Mouse (Mus musculus): Measurements from ENCODE around the gene Crispld2. TPM values are rescaled to one million over a fixed set of nuclear protein-coding genes. Genes with fewer than 3 reads are reported as not detected.
A peak's percentile ranks its signal among the peaks of the same experiment; 100 is the strongest.

Gene Crispld2
- polyA plus RNA-seq, 1 experiment from 2014 or later: 4.1 TPM

GRCm38 (mm10) chr8:120046258-120047020, 54.2 kb downstream of the Crispld2 start:
- H3K27ac ChIP-seq (ENCODE audit: poor library complexity, severe bottlenecking): peak overlapping the region; percentile 45; the same call in 1 of the 2 replicates
- H3K4me3 ChIP-seq: no peak overlapping the region
- peak; percentile 43; the same call in 1 of the 2 replicates for ATAC-seq (ENCODE audit: insufficient number of reproducible peaks, low FRiP score)
- peaks cover 2% of the 10 kb centered on the region for H3K9me3 ChIP-seq (replicated peaks)
- H3K9ac ChIP-seq: no peak overlapping the region
- no peak overlapping the region for H3K4me2 ChIP-seq
- H3K36me3 ChIP-seq: no peaks in the 10 kb centered on the region
- peaks cover 31% of the 10 kb centered on the region for H3K4me1 ChIP-seq (replicated peaks)
- H3K27me3 ChIP-seq (replicated peaks): peaks cover 37% of the 10 kb centered on the region; the same call in 1 of the 2 replicates
- 43% methylated on average over 14 of the region's 14 CpGs for WGBS

GRCm38 (mm10) chr8:120049949-120050348, 57.7 kb downstream of the Crispld2 start:
- Histone ChIP-seq H3K9ac (no peak overlapping the region), H3K4me1 (replicated peaks) (peaks cover 29% of the 10 kb centered on the region), H3K36me3 (no peaks in the 10 kb centered on the region), H3K27me3 (replicated peaks) (peaks cover 13% of the 10 kb centered on the region; the same call in 1 of the 2 replicates), H3K4me2 (no peak overlapping the region), H3K27ac (ENCODE audit: poor library complexity, severe bottlenecking) (no peak overlapping the region), H3K4me3 (no peak overlapping the region), H3K9me3 (replicated peaks) (no peaks in the 10 kb centered on the region; the same call in 1 of the 2 replicates)
- 81% methylated on average over 13 of the region's 13 CpGs for WGBS
- no peak for ATAC-seq (ENCODE audit: insufficient number of reproducible peaks, low FRiP score)

- no peaks in the 10 kb centered on the region for H3K36me3 ChIP-seq
- H3K27ac ChIP-seq (ENCODE audit: poor library complexity, severe bottlenecking): no peak overlapping the region
- 72% methylated on average over 10 of the region's 10 CpGs for WGBS
- H3K9me3 ChIP-seq (replicated peaks): no peaks in the 10 kb centered on the region; the same call in 1 of the 2 replicates
- H3K9ac ChIP-seq: no peak overlapping the region
- peaks cover 9% of the 10 kb centered on the region; the same call in 1 of the 2 replicates for H3K27me3 ChIP-seq (replicated peaks)
- H3K4me3 ChIP-seq: no peak overlapping the region
- no peak overlapping the region for H3K4me2 ChIP-seq
- H3K4me1 ChIP-seq (replicated peaks): peaks cover 29% of the 10 kb centered on the region
- ATAC-seq (ENCODE audit: insufficient number of reproducible peaks, low FRiP score): no peak
These were observed 58.1 kb downstream of the Crispld2 start for GRCm38 (mm10) chr8:120050376-120050775.

GRCm38 (mm10) chr8:120051006-120051405, 58.8 kb downstream of the Crispld2 start:
- no peak for ATAC-seq (ENCODE audit: insufficient number of reproducible peaks, low FRiP score)
- H3K27ac ChIP-seq (ENCODE audit: poor library complexity, severe bottlenecking): no peak overlapping the region

GRCm38 (mm10) chr8:120051908-120052307, 59.7 kb downstream of the Crispld2 start:
- ATAC-seq (ENCODE audit: insufficient number of reproducible peaks, low FRiP score): no peak
- 83% methylated on average over 4 of the region's 4 CpGs for WGBS
- peaks cover 9% of the 10 kb centered on the region; the same call in 1 of the 2 replicates for H3K27me3 ChIP-seq (replicated peaks)

More at GRCm38 (mm10) chr8:120051006-120051405, 58.8 kb downstream of the Crispld2 start:
- 54% methylated on average over 4 of the region's 4 CpGs for WGBS
- Histone ChIP-seq H3K4me1 (replicated peaks) (peaks cover 25% of the 10 kb centered on the region), H3K9me3 (replicated peaks) (no peaks in the 10 kb centered on the region), H3K9ac (no peak overlapping the region), H3K4me3 (no peak overlapping the region), H3K4me2 (no peak overlapping the region; the same call in 1 of the 2 replicates), H3K27me3 (replicated peaks) (peaks cover 9% of the 10 kb centered on the region; the same call in 1 of the 2 replicates), H3K36me3 (no peaks in the 10 kb centered on the region)

GRCm38 (mm10) chr8:120052318-120052717, 60.1 kb downstream of the Crispld2 start:
- Histone ChIP-seq H3K27me3 (replicated peaks) (peaks cover 9% of the 10 kb centered on the region; the same call in 1 of the 2 replicates), H3K4me1 (replicated peaks) (peaks cover 12% of the 10 kb centered on the region), H3K27ac (ENCODE audit: poor library complexity, severe bottlenecking) (no peak overlapping the region), H3K9ac (no peak overlapping the region), H3K4me2 (no peak overlapping the region), H3K4me3 (no peak overlapping the region), H3K36me3 (no peaks in the 10 kb centered on the region), H3K9me3 (replicated peaks) (peaks cover 5% of the 10 kb centered on the region; the same call in 1 of the 2 replicates)
- ATAC-seq (ENCODE audit: insufficient number of reproducible peaks, low FRiP score): no peak
- 86% methylated on average over 8 of the region's 8 CpGs for WGBS

More at GRCm38 (mm10) chr8:120051908-120052307, 59.7 kb downstream of the Crispld2 start:
- Histone ChIP-seq H3K4me1 (replicated peaks) (peaks cover 16% of the 10 kb centered on the region), H3K36me3 (no peaks in the 10 kb centered on the region), H3K4me3 (no peak overlapping the region), H3K9me3 (replicated peaks) (peaks cover 5% of the 10 kb centered on the region; the same call in 1 of the 2 replicates), H3K4me2 (no peak overlapping the region), H3K27ac (ENCODE audit: poor library complexity, severe bottlenecking) (no peak overlapping the region), H3K9ac (no peak overlapping the region)

GRCm38 (mm10) chr8:120054833-120055232, 62.6 kb downstream of the Crispld2 start:
- 76% methylated on average over 3 of the region's 3 CpGs for WGBS

GRCm38 (mm10) chr8:120057078-120057477, 64.8 kb downstream of the Crispld2 start:
- H3K4me1 ChIP-seq (replicated peaks): no peaks in the 10 kb centered on the region
- H3K4me3 ChIP-seq: no peak overlapping the region
- H3K9ac ChIP-seq: no peak overlapping the region
- no peak overlapping the region for H3K27ac ChIP-seq (ENCODE audit: poor library complexity, severe bottlenecking)
- 62% methylated on average over 2 of the region's 2 CpGs for WGBS
- H3K9me3 ChIP-seq (replicated peaks): peaks cover 11% of the 10 kb centered on the region; the same call in 1 of the 2 replicates
- ATAC-seq (ENCODE audit: insufficient number of reproducible peaks, low FRiP score): no peak
- H3K36me3 ChIP-seq: no peaks in the 10 kb centered on the region
- H3K4me2 ChIP-seq: no peak overlapping the region
- H3K27me3 ChIP-seq (replicated peaks): no peaks in the 10 kb centered on the region; the same call in 1 of the 2 replicates

More at GRCm38 (mm10) chr8:120054833-120055232, 62.6 kb downstream of the Crispld2 start:
- Histone ChIP-seq H3K36me3 (no peaks in the 10 kb centered on the region), H3K4me3 (no peak overlapping the region), H3K9ac (no peak overlapping the region), H3K9me3 (replicated peaks) (peaks cover 5% of the 10 kb centered on the region; the same call in 1 of the 2 replicates), H3K27me3 (replicated peaks) (no peaks in the 10 kb centered on the region; the same call in 1 of the 2 replicates), H3K27ac (ENCODE audit: poor library complexity, severe bottlenecking) (no peak overlapping the region), H3K4me1 (replicated peaks) (peaks cover 12% of the 10 kb centered on the region), H3K4me2 (no peak overlapping the region)
- ATAC-seq (ENCODE audit: insufficient number of reproducible peaks, low FRiP score): no peak

- ATAC-seq (ENCODE audit: insufficient number of reproducible peaks, low FRiP score): no peak
- WGBS: 83% methylated on average over 14 of the region's 14 CpGs
- Histone ChIP-seq H3K27ac (ENCODE audit: poor library complexity, severe bottlenecking) (no peak overlapping the region), H3K9me3 (replicated peaks) (0 out of 2 replicates have a peak, but pooled peaks cover 6% of the 10 kb centered on the region), H3K4me1 (replicated peaks) (no peaks in the 10 kb centered on the region), H3K36me3 (no peaks in the 10 kb centered on the region), H3K4me3 (no peak overlapping the region), H3K9ac (no peak overlapping the region), H3K4me2 (no peak overlapping the region), H3K27me3 (replicated peaks) (peaks cover 15% of the 10 kb centered on the region)
These were observed 70.5 kb downstream of the Crispld2 start for GRCm38 (mm10) chr8:120062742-120063141.

- WGBS: 72% methylated on average over 3 of the region's 3 CpGs
- no peak overlapping the region for H3K4me3 ChIP-seq
- H3K9ac ChIP-seq: no peak overlapping the region
- H3K4me1 ChIP-seq (replicated peaks): 0 out of 2 replicates have a peak, but pooled peaks cover 4% of the 10 kb centered on the region
- peaks cover 15% of the 10 kb centered on the region for H3K27me3 ChIP-seq (replicated peaks)
- H3K27ac ChIP-seq (ENCODE audit: poor library complexity, severe bottlenecking): no peak overlapping the region
- no peak for ATAC-seq (ENCODE audit: insufficient number of reproducible peaks, low FRiP score)
- H3K4me2 ChIP-seq: no peak overlapping the region
- no peaks in the 10 kb centered on the region for H3K36me3 ChIP-seq
- 0 out of 2 replicates have a peak, but pooled peaks cover 6% of the 10 kb centered on the region for H3K9me3 ChIP-seq (replicated peaks)
These were observed 71.1 kb downstream of the Crispld2 start for GRCm38 (mm10) chr8:120063326-120063725.

- WGBS: 87% methylated on average over 8 of the region's 8 CpGs
These were observed 73.4 kb downstream of the Crispld2 start for GRCm38 (mm10) chr8:120065611-120066010.

More at GRCm38 (mm10) chr8:120065611-120066010, 73.4 kb downstream of the Crispld2 start:
- Histone ChIP-seq H3K4me3 (no peak overlapping the region), H3K4me1 (replicated peaks) (0 out of 2 replicates have a peak, but pooled peaks cover 4% of the 10 kb centered on the region), H3K36me3 (no peaks in the 10 kb centered on the region), H3K9me3 (replicated peaks) (0 out of 2 replicates have a peak, but pooled peaks cover 2% of the 10 kb centered on the region), H3K27me3 (replicated peaks) (peaks cover 15% of the 10 kb centered on the region), H3K4me2 (no peak overlapping the region), H3K27ac (ENCODE audit: poor library complexity, severe bottlenecking) (no peak overlapping the region), H3K9ac (no peak overlapping the region)
- ATAC-seq (ENCODE audit: insufficient number of reproducible peaks, low FRiP score): no peak
